ENCODE assay signal across 8 mouse cellular contexts in the genomic region with DNA sequence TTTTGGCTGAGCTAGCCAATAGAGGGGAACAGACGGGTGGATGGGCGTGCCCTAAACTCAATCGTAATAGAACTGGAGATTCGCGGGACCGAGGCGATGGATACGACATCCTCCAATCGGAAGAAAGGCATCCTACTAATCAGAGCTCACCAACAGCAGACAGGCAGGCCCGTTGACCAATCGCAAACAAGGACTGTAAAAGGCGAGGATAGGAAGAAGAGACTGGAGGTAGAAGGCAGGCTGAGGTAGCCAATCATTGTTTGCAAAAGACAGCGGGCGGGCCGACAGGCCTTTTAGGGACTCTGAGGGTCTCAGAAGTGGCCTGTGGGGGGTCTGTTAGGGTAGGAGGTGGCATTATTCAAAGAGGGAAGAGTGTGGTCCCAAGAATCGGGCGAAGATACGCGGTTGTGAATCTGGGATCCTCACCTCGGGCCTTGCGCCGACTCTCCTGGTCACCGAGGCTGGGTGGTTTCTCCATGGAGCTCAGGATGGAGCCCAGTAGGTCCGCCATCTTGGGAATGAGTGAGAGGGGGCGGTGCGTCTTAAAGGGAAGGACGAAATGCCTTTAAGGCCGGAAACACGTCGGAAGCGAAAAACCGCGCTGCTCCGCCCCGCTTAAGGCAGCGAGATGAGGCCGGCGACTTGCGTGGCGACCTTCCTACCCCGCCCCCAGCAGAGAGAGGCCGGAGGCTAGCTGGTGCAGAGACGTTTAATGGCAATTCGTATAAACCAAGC. TPM values are rescaled to one million over a fixed set of nuclear protein-coding genes. Genes with fewer than 3 reads are reported as not detected.
DNase-seq lines count a peak whose midpoint lies in the region; ATAC-seq lines count a peak whose summit lies in the region.

A gene (minus strand): TSS at position 646 of the 735 bp plus-strand sequence.

- intact Hi-C loops in gastrocnemius, postnatal 14 days (cut with DNase I; ENCODE audit: low total_unique reads), result no loop called here
- intact Hi-C loops in left cerebral cortex, postnatal 10 days (cut with DNase I), result no loop called here

- ATAC-seq in inflammation-experienced regulatory T-cells, adult 6 months, result peak; percentile 89
- peak; percentile 87 for ATAC-seq in megakaryocyte-erythroid progenitor cell, adult 5-6 weeks (replicated peaks; ENCODE audit: low FRiP score, low TSS enrichment, poor library complexity, severe bottlenecking)

- DNase-seq in adrenal gland, adult (ENCODE audit: inconsistent age in 2 of 2, low spot score in 1 of 2), result peak; percentile 97 to 100
- peak; percentile 99 for DNase-seq in embryo, embryonic 10.5 days (ENCODE audit: low spot score)
- peak; percentile 94 for DNase-seq in gastrocnemius, postnatal 14 days
- peak; percentile 97 to 99 for DNase-seq in left cerebral cortex, postnatal 10 days (ENCODE audit: extremely low spot score in 1 of 2, low spot score in 2 of 2)
- peak; percentile 97 for DNase-seq in right cerebral cortex, postnatal 25 days
- peak; percentile 94 to 96 for DNase-seq in urinary bladder, postnatal 4 days (ENCODE audit: low spot score in 2 of 2)

RNA-seq across cellular contexts. Expression of the gene that starts here (rescaled TPM):
- total RNA-seq in gastrocnemius, postnatal 14 days (2021), result 100 to 1,000 TPM; 117 to 122 TPM
- 100 to 1,000 TPM; 131 to 155 (median 137) TPM for polyA plus RNA-seq in inflammation-experienced regulatory T-cells, adult 6 months (2017; shearing (Covaris generic))
- total RNA-seq in left cerebral cortex, postnatal 10 days (2021), result 10 to 100 TPM; 50.1 to 52.9 TPM
- 61.3 and 88.7 TPM in 2 replicates for total RNA-seq in megakaryocyte-erythroid progenitor cell, adult 5-6 weeks (2014; fragmentation: Nextera tagmentation)
- total RNA-seq in megakaryocyte-erythroid progenitor cell, adult 5-6 weeks (2017), result 59.9 and 60.5 TPM in 2 replicates

Comparison
In these comparisons a context has a peak if more than half of its experiments do, and no peak if none do; other contexts are left out.
1. Peak in every context shown above with its lines: DNase-seq and ATAC-seq.